Mouse (Mus musculus): ENCODE measurements around the gene Adamts7. TPM values are rescaled to one million over a fixed set of nuclear protein-coding genes. Genes with fewer than 3 reads are reported as not detected.
A peak's percentile ranks its signal among the peaks of the same experiment; 100 is the strongest.

Adamts7 gene
- polyA plus RNA-seq (2014; fragmentation: Nextera tagmentation; extraction: Ambion mirVana) = 4.2 and 4.9 TPM in 2 replicates

GRCm38 (mm10) chr9:90162926-90163748 lies at the start of gene Adamts7:
Adamts7 (plus strand) TSS chr9:90163069.
- under 1% methylated on average over 58 of the region's 60 CpGs for WGBS (ENCODE audit: insufficient replicate concordance)
- peak within 1 kb of the TSS; percentile 78 for H3K4me3 ChIP-seq (ENCODE audit: low read depth, low read length)
- ATAC-seq (replicated peaks; ENCODE audit: insufficient number of reproducible peaks, low FRiP score, low TSS enrichment) = peak; percentile 45

DNA sequence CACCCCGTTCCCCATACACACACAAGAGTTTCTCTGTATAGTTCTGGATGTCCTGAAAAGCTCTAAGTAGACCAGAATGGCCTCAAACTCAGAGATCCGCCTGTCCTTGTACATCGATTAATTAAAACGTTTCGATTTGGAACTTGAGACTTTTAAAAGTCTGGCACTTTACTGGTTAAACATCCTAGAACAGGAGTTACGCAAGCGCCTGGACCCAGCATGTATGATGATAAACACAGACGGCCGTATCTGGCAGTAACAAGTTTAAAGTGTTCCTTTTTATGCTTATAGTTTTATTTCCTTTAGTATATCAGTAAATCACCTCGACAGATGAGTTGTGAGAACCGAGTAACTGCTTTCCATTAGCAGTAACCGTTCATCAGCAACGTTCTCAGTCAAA lies 49.7 kb upstream of the Adamts7 start:
- no peaks in the 10 kb centered on the region for H3K27me3 ChIP-seq (ENCODE audit: control insufficient read depth, insufficient read depth, low read length)
- WGBS (ENCODE audit: insufficient replicate concordance) = 1% methylated on average over 13 of the region's 13 CpGs
- peaks cover 4% of the 10 kb centered on the region for H3K36me3 ChIP-seq (ENCODE audit: control insufficient read depth, insufficient read depth, low read length)
- H3K9ac ChIP-seq (ENCODE audit: low read depth, low read length) = peak overlapping the region; percentile 98
- no peak for ATAC-seq (replicated peaks; ENCODE audit: insufficient number of reproducible peaks, low FRiP score, low TSS enrichment)
- peak overlapping the region; percentile 79 for H3K4me2 ChIP-seq
- H3K9me3 ChIP-seq (replicated peaks; ENCODE audit: control insufficient read depth, low read length) = no peaks in the 10 kb centered on the region
- peak overlapping the region; percentile 94 for H3K4me3 ChIP-seq (ENCODE audit: low read depth, low read length)
- H3K4me1 ChIP-seq (ENCODE audit: control insufficient read depth, insufficient read depth, low read length) = peaks cover 10% of the 10 kb centered on the region
- peak overlapping the region; percentile 98 for H3K27ac ChIP-seq (ENCODE audit: low read depth, low read length)

More at GRCm38 (mm10) chr9:90162926-90163748, at the start of gene Adamts7:
- Histone ChIP-seq H3K4me1 (ENCODE audit: control insufficient read depth, insufficient read depth, low read length) (peaks cover 8% of the 10 kb centered on the region; the same call in 1 of the 2 replicates), H3K4me2 (peak within 1 kb of the TSS; percentile 99), H3K9me3 (replicated peaks; ENCODE audit: control insufficient read depth, low read length) (no peaks in the 10 kb centered on the region), H3K36me3 (ENCODE audit: control insufficient read depth, insufficient read depth, low read length) (no peaks in the 10 kb centered on the region), H3K27me3 (ENCODE audit: control insufficient read depth, insufficient read depth, low read length) (peaks cover 11% of the 10 kb centered on the region; the same call in 1 of the 2 replicates), H3K27ac (ENCODE audit: low read depth, low read length) (no peak within 1 kb of the TSS), H3K9ac (ENCODE audit: low read depth, low read length) (peak within 1 kb of the TSS; percentile 71)

DNA sequence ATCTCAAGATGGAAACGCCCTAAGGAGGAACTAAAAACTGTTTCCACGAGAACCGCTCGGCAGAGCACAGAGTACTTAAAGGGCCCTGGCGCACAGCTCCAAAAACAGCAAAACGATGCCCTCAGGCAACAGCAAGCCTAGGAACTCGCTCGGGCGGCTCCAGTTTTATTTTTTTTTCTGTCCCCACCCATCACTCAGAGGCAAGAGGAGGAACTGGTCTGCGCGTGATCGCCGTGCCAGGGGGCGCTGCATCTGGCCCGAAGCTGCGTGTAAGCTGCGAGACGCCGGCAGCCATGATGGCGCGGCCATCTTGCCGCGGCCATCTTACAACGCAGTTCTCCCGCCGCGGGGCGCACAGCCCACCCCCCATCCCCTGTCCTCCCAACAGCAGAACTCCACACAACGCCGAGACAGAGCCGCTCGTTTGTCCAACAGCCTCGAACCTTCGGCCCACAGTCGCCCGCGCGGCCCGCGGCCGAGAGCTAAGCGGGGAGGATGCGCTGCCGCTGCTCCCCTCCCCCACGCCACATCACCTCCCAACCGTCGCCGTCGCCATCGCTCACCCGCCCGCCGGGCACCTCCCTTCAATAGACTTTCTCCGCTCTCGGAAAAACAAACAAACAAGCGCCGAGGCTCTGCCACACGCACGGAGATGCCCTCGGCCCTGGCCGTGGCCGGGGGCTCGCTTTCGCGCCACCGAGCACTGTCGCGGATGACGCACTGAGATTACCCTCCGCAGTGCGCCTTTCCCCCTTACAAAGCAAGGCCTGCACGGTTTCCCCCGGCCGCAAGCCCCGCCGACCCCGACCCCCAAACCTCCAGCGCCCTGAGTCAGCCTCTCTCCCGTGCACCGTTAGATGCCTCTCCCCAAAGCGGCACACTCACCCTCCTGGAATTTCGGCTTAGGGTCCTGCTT lies 49.0 kb upstream of the Adamts7 start:
- Histone ChIP-seq H3K27ac (ENCODE audit: low read depth, low read length) (peak overlapping the region; percentile 98), H3K4me3 (ENCODE audit: low read depth, low read length) (peak overlapping the region; percentile 94), H3K36me3 (ENCODE audit: control insufficient read depth, insufficient read depth, low read length) (no peaks in the 10 kb centered on the region), H3K9ac (ENCODE audit: low read depth, low read length) (peak overlapping the region; percentile 98), H3K4me1 (ENCODE audit: control insufficient read depth, insufficient read depth, low read length) (peaks cover 10% of the 10 kb centered on the region), H3K4me2 (peak overlapping the region; percentile 79), H3K27me3 (ENCODE audit: control insufficient read depth, insufficient read depth, low read length) (no peaks in the 10 kb centered on the region), H3K9me3 (replicated peaks; ENCODE audit: control insufficient read depth, low read length) (no peaks in the 10 kb centered on the region)
- under 1% methylated on average over 81 of the region's 82 CpGs for WGBS (ENCODE audit: insufficient replicate concordance)
- peak; percentile 73 for ATAC-seq (replicated peaks; ENCODE audit: insufficient number of reproducible peaks, low FRiP score, low TSS enrichment)

DNA sequence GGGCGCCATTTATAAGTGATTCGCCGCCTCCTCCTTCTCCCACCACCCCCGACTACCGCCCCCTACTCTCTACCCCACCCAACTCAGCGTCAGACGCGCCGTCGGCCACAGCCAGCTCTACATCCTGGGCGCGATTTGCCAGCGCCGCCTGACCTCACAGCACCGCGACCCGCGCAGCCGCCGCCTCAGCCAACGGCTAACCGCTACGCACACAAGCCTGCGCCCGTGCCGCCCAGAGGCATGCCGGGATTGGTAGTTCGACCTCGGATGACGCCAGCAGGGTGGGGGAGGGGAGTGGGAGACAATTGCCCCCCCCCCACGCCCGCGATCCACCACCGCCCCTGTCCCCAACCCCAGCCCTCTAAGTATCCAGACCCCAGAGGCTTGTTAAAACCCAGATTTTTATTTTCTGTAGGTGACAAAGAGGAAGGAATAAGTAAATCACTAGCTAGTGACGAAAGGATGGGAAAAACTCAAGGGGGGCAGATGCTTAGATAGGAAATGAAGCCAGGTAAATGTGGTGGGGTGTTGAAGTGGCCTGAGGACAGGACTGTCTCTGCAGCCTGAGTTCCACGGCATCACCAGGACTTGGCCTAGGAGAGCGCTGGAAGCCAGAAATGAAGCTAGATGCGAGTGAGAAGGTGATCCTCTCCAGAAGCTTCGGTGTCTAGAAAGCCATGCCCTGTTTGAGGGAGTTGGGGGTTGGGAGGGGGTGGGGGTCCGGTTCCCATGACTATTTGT lies 48.1 kb upstream of the Adamts7 start, which contains the start of gene Morf4l1:
Morf4l1 (minus strand) TSS at position 208 of the 741 bp plus-strand sequence.
- Histone ChIP-seq H3K27me3 (ENCODE audit: control insufficient read depth, insufficient read depth, low read length) (no peaks in the 10 kb centered on the region), H3K27ac (ENCODE audit: low read depth, low read length) (peak within 1 kb of the TSS; percentile 98), H3K9ac (ENCODE audit: low read depth, low read length) (peak within 1 kb of the TSS; percentile 98), H3K9me3 (replicated peaks; ENCODE audit: control insufficient read depth, low read length) (no peaks in the 10 kb centered on the region), H3K4me2 (peak within 1 kb of the TSS; percentile 87), H3K36me3 (ENCODE audit: control insufficient read depth, insufficient read depth, low read length) (no peaks in the 10 kb centered on the region), H3K4me3 (ENCODE audit: low read depth, low read length) (peak within 1 kb of the TSS; percentile 94), H3K4me1 (ENCODE audit: control insufficient read depth, insufficient read depth, low read length) (peaks cover 10% of the 10 kb centered on the region)
- 2% methylated on average over 39 of the region's 40 CpGs for WGBS (ENCODE audit: insufficient replicate concordance)
- ATAC-seq (replicated peaks; ENCODE audit: insufficient number of reproducible peaks, low FRiP score, low TSS enrichment) = peak; percentile 98

DNA sequence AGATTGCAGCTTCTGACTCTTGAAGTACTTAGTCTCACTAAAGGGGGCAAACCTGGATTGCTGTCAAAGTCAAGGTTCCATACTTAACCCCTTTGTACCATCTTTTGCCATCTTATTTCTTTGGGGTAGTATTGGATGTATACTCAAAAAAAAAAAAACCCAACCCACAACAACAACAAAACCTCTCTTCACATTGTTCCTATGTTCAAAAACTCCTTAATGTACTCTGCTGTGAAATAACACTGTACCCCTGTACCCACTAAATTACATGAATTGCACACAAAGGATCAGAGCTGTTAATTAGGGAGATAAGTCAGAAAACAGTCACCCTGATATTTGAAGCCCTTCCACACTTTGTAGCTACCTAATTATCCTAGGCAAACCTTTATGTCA lies 47.6 kb upstream of the Adamts7 start:
- Histone ChIP-seq H3K9ac (ENCODE audit: low read depth, low read length) (peak overlapping the region; percentile 72; the same call in 1 of the 2 replicates), H3K4me3 (ENCODE audit: low read depth, low read length) (peak overlapping the region; percentile 94), H3K4me1 (ENCODE audit: control insufficient read depth, insufficient read depth, low read length) (peaks cover 10% of the 10 kb centered on the region), H3K9me3 (replicated peaks; ENCODE audit: control insufficient read depth, low read length) (no peaks in the 10 kb centered on the region), H3K4me2 (peak overlapping the region; percentile 87), H3K27ac (ENCODE audit: low read depth, low read length) (no peak overlapping the region), H3K36me3 (ENCODE audit: control insufficient read depth, insufficient read depth, low read length) (no peaks in the 10 kb centered on the region), H3K27me3 (ENCODE audit: control insufficient read depth, insufficient read depth, low read length) (no peaks in the 10 kb centered on the region)
- no peak for ATAC-seq (replicated peaks; ENCODE audit: insufficient number of reproducible peaks, low FRiP score, low TSS enrichment)

GRCm38 (mm10) chr9:90117234-90117633 lies 45.6 kb upstream of the Adamts7 start:
- H3K27me3 ChIP-seq (ENCODE audit: control insufficient read depth, insufficient read depth, low read length) = no peaks in the 10 kb centered on the region
- ATAC-seq (replicated peaks; ENCODE audit: insufficient number of reproducible peaks, low FRiP score, low TSS enrichment) = no peak
- no peaks in the 10 kb centered on the region for H3K9me3 ChIP-seq (replicated peaks; ENCODE audit: control insufficient read depth, low read length)
- no peak overlapping the region for H3K4me2 ChIP-seq
- H3K4me1 ChIP-seq (ENCODE audit: control insufficient read depth, insufficient read depth, low read length) = peaks cover 3% of the 10 kb centered on the region
- H3K4me3 ChIP-seq (ENCODE audit: low read depth, low read length) = no peak overlapping the region
- H3K9ac ChIP-seq (ENCODE audit: low read depth, low read length) = no peak overlapping the region
- H3K36me3 ChIP-seq (ENCODE audit: control insufficient read depth, insufficient read depth, low read length) = no peaks in the 10 kb centered on the region
- no peak overlapping the region for H3K27ac ChIP-seq (ENCODE audit: low read depth, low read length)

DNA sequence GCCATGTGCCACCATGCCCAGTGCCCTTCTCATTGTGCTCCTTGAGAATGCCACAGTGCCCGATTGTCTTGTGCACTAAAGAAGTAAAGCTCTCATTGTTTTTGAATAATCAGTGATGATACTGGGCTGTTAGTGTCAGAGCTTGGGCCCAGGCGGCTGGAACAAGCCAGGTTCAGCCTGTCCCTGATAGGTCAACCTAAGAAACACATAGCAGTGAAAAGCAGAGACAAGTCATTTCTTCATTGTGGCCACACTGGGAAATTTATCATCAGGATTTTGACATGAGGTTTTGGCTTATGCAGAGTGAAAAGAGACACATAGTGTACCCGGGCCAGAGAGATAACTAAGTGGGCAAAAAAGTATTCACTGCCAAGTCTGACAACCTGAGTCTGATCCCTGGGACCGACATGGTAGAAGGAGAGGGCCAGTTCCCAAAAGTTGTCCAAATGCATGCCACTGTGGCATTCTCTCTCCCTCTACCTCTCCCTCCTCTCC lies 40.6 kb upstream of the Adamts7 start:
- Histone ChIP-seq H3K27me3 (ENCODE audit: control insufficient read depth, insufficient read depth, low read length) (no peaks in the 10 kb centered on the region), H3K27ac (ENCODE audit: low read depth, low read length) (no peak overlapping the region), H3K4me2 (no peak overlapping the region), H3K9ac (ENCODE audit: low read depth, low read length) (no peak overlapping the region), H3K36me3 (ENCODE audit: control insufficient read depth, insufficient read depth, low read length) (no peaks in the 10 kb centered on the region), H3K4me3 (ENCODE audit: low read depth, low read length) (no peak overlapping the region), H3K9me3 (replicated peaks; ENCODE audit: control insufficient read depth, low read length) (no peaks in the 10 kb centered on the region), H3K4me1 (ENCODE audit: control insufficient read depth, insufficient read depth, low read length) (no peaks in the 10 kb centered on the region)
- 68% methylated on average over 4 of the region's 4 CpGs for WGBS (ENCODE audit: insufficient replicate concordance)
- ATAC-seq (replicated peaks; ENCODE audit: insufficient number of reproducible peaks, low FRiP score, low TSS enrichment) = no peak
